Mouse (Mus musculus): ENCODE measurements around the gene Ppcs. TPM values are rescaled to one million over a fixed set of nuclear protein-coding genes. Genes with fewer than 3 reads are reported as not detected.

Ppcs gene
- polyA plus RNA-seq, 1 experiment from 2014 or later, result 17.7 TPM

DNA sequence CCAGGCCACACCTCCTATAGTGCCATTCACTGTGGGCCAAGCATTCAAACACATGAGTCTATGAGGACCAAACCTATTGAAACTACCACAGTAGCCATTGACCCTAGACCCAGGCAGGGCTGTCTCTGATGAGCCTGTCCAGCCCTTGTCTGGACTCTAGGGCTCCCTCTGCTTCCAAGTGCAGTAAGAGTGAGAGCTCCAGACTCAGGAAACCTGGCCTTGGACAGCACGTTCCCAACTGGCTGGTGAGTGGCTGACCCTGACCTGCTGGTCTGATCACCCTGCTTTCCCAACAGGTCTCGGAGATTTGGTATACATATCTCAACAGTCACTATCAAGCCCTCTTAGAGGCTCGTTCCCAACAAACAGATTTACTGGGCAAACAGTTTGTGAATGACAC, 25.6 kb upstream of the Ppcs start:
- Histone ChIP-seq H3K4me3 (no peak overlapping the region), H3K27me3 (no peaks in the 10 kb centered on the region), H3K9ac (replicated peaks) (no peak overlapping the region), H3K36me3 (no peaks in the 10 kb centered on the region), H3K4me2 (replicated peaks) (no peak overlapping the region), H3K27ac (replicated peaks) (no peak overlapping the region), H3K9me3 (no peaks in the 10 kb centered on the region), H3K4me1 (no peaks in the 10 kb centered on the region)
- 88% methylated on average over 3 of the region's 3 CpGs for WGBS
- no peak for ATAC-seq (replicated peaks)

GRCm38 (mm10) chr4:119447261-119447660, 25.0 kb upstream of the Ppcs start:
- ATAC-seq (replicated peaks), result no peak
- 93% methylated on average over 6 of the region's 6 CpGs for WGBS

GRCm38 (mm10) chr4:119442539-119442938, 20.3 kb upstream of the Ppcs start:
- 41% methylated on average over 6 of the region's 6 CpGs for WGBS
- no peaks in the 10 kb centered on the region for H3K4me1 ChIP-seq

More at GRCm38 (mm10) chr4:119447261-119447660, 25.0 kb upstream of the Ppcs start:
- no peak overlapping the region for H3K9ac ChIP-seq (replicated peaks)
- no peaks in the 10 kb centered on the region for H3K27me3 ChIP-seq
- H3K36me3 ChIP-seq, result no peaks in the 10 kb centered on the region
- H3K4me1 ChIP-seq, result no peaks in the 10 kb centered on the region
- H3K4me3 ChIP-seq, result no peak overlapping the region
- H3K9me3 ChIP-seq, result no peaks in the 10 kb centered on the region
- H3K4me2 ChIP-seq (replicated peaks), result no peak overlapping the region
- H3K27ac ChIP-seq (replicated peaks), result no peak overlapping the region

DNA sequence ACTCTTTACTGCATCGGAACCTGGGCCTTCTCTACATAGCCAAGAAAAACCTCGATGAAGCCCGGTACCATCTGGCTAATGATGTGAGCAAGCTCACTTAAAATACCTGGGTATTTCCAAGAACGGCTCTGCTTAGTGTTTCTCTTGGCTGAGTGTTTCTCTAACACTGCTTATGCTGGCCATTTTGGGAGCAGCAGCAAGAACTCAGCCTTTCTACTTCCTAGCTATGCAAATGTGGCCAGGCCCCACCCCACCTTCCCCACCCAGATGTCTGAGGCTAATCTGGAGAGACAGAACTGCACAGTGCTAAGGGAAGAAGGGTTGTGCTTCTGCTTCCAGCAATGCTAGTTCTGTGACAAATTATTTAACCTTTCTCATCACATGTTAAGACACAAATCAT, 19.6 kb upstream of the Ppcs start:
- no peak for ATAC-seq (replicated peaks)
- WGBS, result 91% methylated on average over 4 of the region's 4 CpGs

More at GRCm38 (mm10) chr4:119442539-119442938, 20.3 kb upstream of the Ppcs start:
- H3K36me3 ChIP-seq, result no peaks in the 10 kb centered on the region
- no peak overlapping the region for H3K27ac ChIP-seq (replicated peaks)
- no peak overlapping the region for H3K9ac ChIP-seq (replicated peaks)
- no peaks in the 10 kb centered on the region for H3K9me3 ChIP-seq
- no peak for ATAC-seq (replicated peaks)
- no peak overlapping the region for H3K4me2 ChIP-seq (replicated peaks)
- no peak overlapping the region for H3K4me3 ChIP-seq
- no peaks in the 10 kb centered on the region for H3K27me3 ChIP-seq

DNA sequence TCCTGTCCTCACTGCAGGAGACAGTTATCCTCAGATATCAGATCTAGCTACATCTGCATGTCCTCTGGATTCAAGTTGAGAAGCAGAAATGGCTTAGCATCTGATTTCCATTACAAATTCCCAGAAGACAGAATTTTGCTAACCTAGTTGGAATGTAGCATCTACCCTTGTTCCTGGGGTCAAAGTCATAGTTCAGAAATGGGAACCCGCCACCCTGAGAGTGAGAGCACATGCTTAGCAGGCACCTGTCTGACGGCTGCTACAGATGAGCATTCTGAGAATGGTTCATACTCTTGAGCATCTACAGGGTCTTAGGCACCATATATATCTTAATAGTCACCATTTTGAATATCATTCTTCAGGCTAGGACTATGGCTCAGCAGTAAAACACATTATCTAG, 15.7 kb upstream of the Ppcs start:
- 95% methylated on average over 2 of the region's 2 CpGs for WGBS
- Histone ChIP-seq H3K9me3 (no peaks in the 10 kb centered on the region), H3K4me1 (no peaks in the 10 kb centered on the region), H3K36me3 (no peaks in the 10 kb centered on the region), H3K4me2 (replicated peaks) (no peak overlapping the region), H3K27me3 (no peaks in the 10 kb centered on the region), H3K4me3 (no peak overlapping the region), H3K9ac (replicated peaks) (no peak overlapping the region), H3K27ac (replicated peaks) (no peak overlapping the region)
- ATAC-seq (replicated peaks), result no peak

More for the DNA sequence above, 19.6 kb upstream of the Ppcs start:
- Histone ChIP-seq H3K27me3 (no peaks in the 10 kb centered on the region), H3K4me3 (no peak overlapping the region), H3K4me2 (replicated peaks) (no peak overlapping the region), H3K36me3 (no peaks in the 10 kb centered on the region), H3K9me3 (no peaks in the 10 kb centered on the region), H3K27ac (replicated peaks) (no peak overlapping the region), H3K9ac (replicated peaks) (no peak overlapping the region), H3K4me1 (no peaks in the 10 kb centered on the region)

GRCm38 (mm10) chr4:119430678-119431077, 8.5 kb upstream of the Ppcs start:
- no peak overlapping the region for H3K4me3 ChIP-seq
- no peak for ATAC-seq (replicated peaks)
- H3K9me3 ChIP-seq, result no peaks in the 10 kb centered on the region
- H3K27ac ChIP-seq (replicated peaks), result no peak overlapping the region
- H3K9ac ChIP-seq (replicated peaks), result no peak overlapping the region
- no peaks in the 10 kb centered on the region for H3K27me3 ChIP-seq
- no peaks in the 10 kb centered on the region for H3K4me1 ChIP-seq
- 26% methylated on average over 5 of the region's 5 CpGs for WGBS
- H3K36me3 ChIP-seq, result no peaks in the 10 kb centered on the region
- no peak overlapping the region for H3K4me2 ChIP-seq (replicated peaks)

- WGBS, result 53% methylated on average over 2 of the region's 2 CpGs
- H3K36me3 ChIP-seq, result no peaks in the 10 kb centered on the region
- H3K4me3 ChIP-seq, result no peak overlapping the region
- H3K4me2 ChIP-seq (replicated peaks), result no peak overlapping the region
- ATAC-seq (replicated peaks), result no peak
- H3K4me1 ChIP-seq, result peaks cover 9% of the 10 kb centered on the region; the same call in 1 of the 2 replicates
- no peaks in the 10 kb centered on the region for H3K27me3 ChIP-seq
- no peaks in the 10 kb centered on the region for H3K9me3 ChIP-seq
- no peak overlapping the region for H3K27ac ChIP-seq (replicated peaks)
- no peak overlapping the region for H3K9ac ChIP-seq (replicated peaks)
Measured at GRCm38 (mm10) chr4:119427680-119428079, 5.5 kb upstream of the Ppcs start.

DNA sequence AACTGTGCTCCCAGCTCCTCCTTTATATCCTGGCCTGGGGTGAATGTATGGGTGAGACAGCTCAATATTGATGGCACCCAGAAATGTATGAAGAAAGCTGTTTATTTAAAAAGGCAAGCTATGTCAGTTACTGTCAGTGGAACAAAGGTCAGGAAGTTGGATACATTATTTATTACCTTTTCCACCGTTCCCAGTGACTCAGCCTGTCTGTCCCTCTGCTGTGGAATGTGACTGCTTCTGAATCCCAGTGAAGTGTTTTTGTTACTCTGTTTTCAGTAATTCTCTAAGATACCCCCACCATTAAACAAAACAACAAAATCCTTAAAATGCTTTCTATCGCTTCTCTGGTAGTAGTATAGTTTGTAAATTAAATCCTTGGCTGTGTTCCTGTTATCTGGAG, 3.4 kb upstream of the Ppcs start:
- Histone ChIP-seq H3K9me3 (no peaks in the 10 kb centered on the region), H3K4me2 (replicated peaks) (no peak overlapping the region), H3K27me3 (no peaks in the 10 kb centered on the region), H3K4me1 (peaks cover 20% of the 10 kb centered on the region), H3K4me3 (no peak overlapping the region), H3K36me3 (no peaks in the 10 kb centered on the region), H3K9ac (replicated peaks) (no peak overlapping the region), H3K27ac (replicated peaks) (no peak overlapping the region)
- 77% methylated on average over 2 of the region's 2 CpGs for WGBS
- ATAC-seq (replicated peaks), result no peak

- H3K4me2 ChIP-seq (replicated peaks), result no peak overlapping the region
- no peaks in the 10 kb centered on the region for H3K27me3 ChIP-seq
- H3K9me3 ChIP-seq, result no peaks in the 10 kb centered on the region
- ATAC-seq (replicated peaks), result no peak
- H3K36me3 ChIP-seq, result no peaks in the 10 kb centered on the region
- H3K9ac ChIP-seq (replicated peaks), result no peak overlapping the region
- peaks cover 20% of the 10 kb centered on the region for H3K4me1 ChIP-seq
- 85% methylated on average over 2 of the region's 2 CpGs for WGBS
- no peak overlapping the region for H3K4me3 ChIP-seq
- no peak overlapping the region for H3K27ac ChIP-seq (replicated peaks)
Measured at GRCm38 (mm10) chr4:119425077-119425476, 2.9 kb upstream of the Ppcs start.

- Histone ChIP-seq H3K27ac (replicated peaks) (peak overlapping the region; percentile 86), H3K4me2 (replicated peaks) (peak overlapping the region; percentile 97), H3K4me3 (peak overlapping the region; percentile 77), H3K9me3 (no peaks in the 10 kb centered on the region), H3K4me1 (peaks cover 20% of the 10 kb centered on the region), H3K27me3 (no peaks in the 10 kb centered on the region), H3K36me3 (no peaks in the 10 kb centered on the region), H3K9ac (replicated peaks) (peak overlapping the region; percentile 78)
- WGBS, result under 1% methylated on average over 31 of the region's 31 CpGs
- peak; percentile 67 for ATAC-seq (replicated peaks)
Measured at GRCm38 (mm10) chr4:119421921-119422293, 313 bp downstream of the Ppcs start.

DNA sequence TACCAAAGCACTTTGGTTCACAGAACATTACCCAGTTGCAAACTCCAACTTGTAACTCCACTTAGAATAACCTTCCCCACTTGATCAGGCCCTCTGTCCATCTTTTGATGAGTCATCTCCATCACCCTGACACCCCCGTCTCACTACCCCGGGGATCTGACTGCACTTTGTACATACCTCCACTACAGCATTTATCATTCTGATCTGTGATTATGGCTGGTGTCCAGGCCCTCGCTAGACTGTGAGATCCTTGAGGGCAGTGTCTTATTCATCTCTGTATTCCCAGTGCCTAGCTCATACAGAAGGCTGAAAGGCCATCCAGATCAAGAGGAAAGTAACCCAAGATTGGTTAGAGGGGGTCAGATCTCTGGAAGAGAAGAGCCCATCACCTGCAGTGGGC, 1.0 kb downstream of the Ppcs start:
- Histone ChIP-seq H3K9ac (replicated peaks) (peak overlapping the region; percentile 78; the same call in 1 of the 2 replicates), H3K27ac (replicated peaks) (no peak overlapping the region), H3K27me3 (no peaks in the 10 kb centered on the region), H3K4me3 (peak overlapping the region; percentile 77), H3K4me2 (replicated peaks) (peak overlapping the region; percentile 97), H3K36me3 (no peaks in the 10 kb centered on the region), H3K9me3 (no peaks in the 10 kb centered on the region), H3K4me1 (peaks cover 20% of the 10 kb centered on the region)
- 81% methylated on average over 3 of the region's 3 CpGs for WGBS
- no peak for ATAC-seq (replicated peaks)

GRCm38 (mm10) chr4:119417894-119418293, 4.3 kb downstream of the Ppcs start:
- Histone ChIP-seq H3K4me1 (peaks cover 28% of the 10 kb centered on the region), H3K9ac (replicated peaks) (no peak overlapping the region), H3K9me3 (no peaks in the 10 kb centered on the region), H3K4me3 (no peak overlapping the region), H3K27ac (replicated peaks) (no peak overlapping the region), H3K36me3 (no peaks in the 10 kb centered on the region), H3K4me2 (replicated peaks) (no peak overlapping the region), H3K27me3 (no peaks in the 10 kb centered on the region)
- ATAC-seq (replicated peaks), result no peak
- WGBS, result 97% methylated on average over 3 of the region's 3 CpGs

- ATAC-seq (replicated peaks), result no peak
- WGBS, result 90% methylated on average over 3 of the region's 3 CpGs
Measured at GRCm38 (mm10) chr4:119417270-119417669, 5.0 kb downstream of the Ppcs start.

More at GRCm38 (mm10) chr4:119417270-119417669, 5.0 kb downstream of the Ppcs start:
- H3K4me3 ChIP-seq, result no peak overlapping the region
- H3K27me3 ChIP-seq, result no peaks in the 10 kb centered on the region
- H3K9me3 ChIP-seq, result no peaks in the 10 kb centered on the region
- no peak overlapping the region for H3K9ac ChIP-seq (replicated peaks)
- H3K4me2 ChIP-seq (replicated peaks), result no peak overlapping the region
- H3K27ac ChIP-seq (replicated peaks), result no peak overlapping the region
- H3K4me1 ChIP-seq, result peaks cover 29% of the 10 kb centered on the region
- H3K36me3 ChIP-seq, result no peaks in the 10 kb centered on the region
